ENCODE assay signal across 23 mouse cellular contexts in the genomic region with DNA sequence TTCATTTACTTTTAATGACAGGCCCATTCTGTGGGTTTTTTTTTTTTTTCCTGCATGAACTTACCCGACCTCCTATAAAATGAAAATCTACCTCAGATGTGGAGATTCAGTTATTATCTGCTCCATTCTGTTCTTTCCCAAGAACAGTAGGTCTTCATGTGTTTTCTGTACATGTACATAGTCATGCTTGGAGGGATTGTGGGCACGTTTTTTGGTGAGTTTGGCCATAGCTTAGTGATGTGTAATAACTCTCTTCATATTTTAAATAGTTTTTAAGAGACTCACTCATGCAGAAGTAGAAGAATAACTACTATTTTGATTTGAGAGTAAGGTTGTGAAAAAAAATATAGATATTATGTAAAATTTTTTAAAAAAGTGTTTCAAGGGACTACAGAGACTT.
DNase-seq lines count a peak whose midpoint lies in the region; ATAC-seq and TF ChIP-seq lines count a peak whose summit lies in the region.
"Had no signal": no experiment of that assay in that cellular context is flagged by ENCODE, and none has a peak within 500 bp of the region (broad histone marks: within the 10 kb centered on the region; RNA-seq: fewer than 3 reads in every experiment).

No protein-coding gene starts in this region.

- H3K9ac ChIP-seq in lung, postnatal 0 days (replicated peaks; ENCODE audit: low read depth) = no peak overlapping the region
- H3K9ac ChIP-seq in heart, embryonic 12.5 days = no peak overlapping the region
- H3K9ac ChIP-seq: embryonic facial prominence, embryonic 12.5 days; forebrain, embryonic 13.5 days; forebrain, embryonic 15.5 days; forebrain, postnatal 0 days had no signal

- no peak overlapping the region for H3K4me2 ChIP-seq in lung, postnatal 0 days (replicated peaks; ENCODE audit: low read depth, low read length)
- H3K4me2 ChIP-seq in heart, embryonic 12.5 days = no peak overlapping the region
- H3K4me2 ChIP-seq: embryonic facial prominence, embryonic 12.5 days; forebrain, embryonic 13.5 days; forebrain, embryonic 15.5 days had no signal

- no peak for TF ChIP-seq EP300 in lung, postnatal 0 days (IDR thresholded peaks at IDR 0.05)

- peak overlapping the region; percentile 81 for H3K27ac ChIP-seq in embryonic fibroblast, embryonic 13.5 days (ENCODE audit: insufficient read depth, low read length)
- no peak overlapping the region for H3K27ac ChIP-seq in lung, postnatal 0 days (ENCODE audit: low read length)
- no peak overlapping the region for H3K27ac ChIP-seq in heart, embryonic 12.5 days (ENCODE audit: poor library complexity, severe bottlenecking)
- H3K27ac ChIP-seq: embryonic facial prominence, embryonic 10.5 days; embryonic facial prominence, embryonic 12.5 days; forebrain, embryonic 13.5 days; forebrain, embryonic 15.5 days had no signal

- H3K27me3 ChIP-seq in lung, postnatal 0 days (replicated peaks; ENCODE audit: insufficient read depth, low read length) = no peaks in the 10 kb centered on the region
- no peaks in the 10 kb centered on the region for H3K27me3 ChIP-seq in heart, embryonic 12.5 days (replicated peaks)
- H3K27me3 ChIP-seq: embryonic facial prominence, embryonic 12.5 days; forebrain, embryonic 13.5 days; forebrain, embryonic 15.5 days had no signal

- no peaks in the 10 kb centered on the region for H3K36me3 ChIP-seq in lung, postnatal 0 days (ENCODE audit: insufficient read depth, low read length)
- no peaks in the 10 kb centered on the region for H3K36me3 ChIP-seq in heart, embryonic 12.5 days
- H3K36me3 ChIP-seq: embryonic facial prominence, embryonic 10.5 days; embryonic facial prominence, embryonic 12.5 days; forebrain, embryonic 15.5 days had no signal

- DNase-seq in 3134 (ENCODE audit: extremely low read depth, insufficient read length, low spot score) (peak; percentile 22), 3T3-L1 (ENCODE audit: low read depth, low spot score) (peak; percentile 77), NIH3T3 (ENCODE audit: low read depth) (peak; percentile 65)
- DNase-seq in lung, postnatal 0 days (ENCODE audit: low spot score) = no peak
- no peak for DNase-seq in frontal cortex, postnatal 14 days (ENCODE audit: low spot score in 2 of 2)
- DNase-seq: adrenal gland, adult 8-10 months; adrenal gland, postnatal 14 days; adrenal gland, postnatal 36 days; cerebellum, adult 11-12 months; cerebellum, adult 2 months; cerebellum, adult 9-10 months; cerebellum, postnatal 10 days; cerebellum, postnatal 25 days; forebrain, postnatal 0 days had no signal

- no peak for ATAC-seq in lung, postnatal 0 days
- no peak for ATAC-seq in megakaryocyte, adult 5-6 weeks (ENCODE audit: poor library complexity, severe bottlenecking)
- no peak for ATAC-seq in heart, embryonic 12.5 days (ENCODE audit: insufficient number of reproducible peaks, low FRiP score)
- ATAC-seq: activated CD4-positive, CD25-positive, alpha-beta regulatory T cell, adult 4 months; forebrain, embryonic 13.5 days; forebrain, embryonic 15.5 days; forebrain, postnatal 0 days had no signal

- H3K4me3 ChIP-seq in embryonic fibroblast, embryonic 13.5 days (ENCODE audit: insufficient read depth, low read length) = no peak overlapping the region
- no peak overlapping the region for H3K4me3 ChIP-seq in lung, postnatal 0 days (ENCODE audit: low read depth, low read length)
- no peak overlapping the region for H3K4me3 ChIP-seq in heart, embryonic 12.5 days
- H3K4me3 ChIP-seq: embryonic facial prominence, embryonic 10.5 days; embryonic facial prominence, embryonic 12.5 days; erythroblast, embryonic 14.5 days; forebrain, embryonic 13.5 days; forebrain, embryonic 15.5 days had no signal

- H3K9me3 ChIP-seq in lung, postnatal 0 days (ENCODE audit: low read length) = no peaks in the 10 kb centered on the region
- no peaks in the 10 kb centered on the region for H3K9me3 ChIP-seq in heart, embryonic 12.5 days (replicated peaks)
- H3K9me3 ChIP-seq: embryonic facial prominence, embryonic 10.5 days; embryonic facial prominence, embryonic 12.5 days; forebrain, embryonic 13.5 days; forebrain, embryonic 15.5 days had no signal

- WGBS in lung, postnatal 0 days = 62% methylated on average over 2 of the region's 2 CpGs
- WGBS in heart, embryonic 12.5 days = 70% methylated on average over 2 of the region's 2 CpGs

- no peak for TF ChIP-seq POLR2A in embryonic fibroblast, embryonic 13.5 days (IDR thresholded peaks at IDR 0.05; ENCODE audit: low read depth, low read length)

- no peak for TF ChIP-seq CTCF in embryonic fibroblast, embryonic 13.5 days (IDR thresholded peaks at IDR 0.05; ENCODE audit: borderline replicate concordance, insufficient read depth, low read length)
- TF ChIP-seq CTCF in lung, postnatal 0 days (IDR thresholded peaks at IDR 0.05) = no peak

- H3K4me1 ChIP-seq in embryonic fibroblast, embryonic 13.5 days (ENCODE audit: control insufficient read depth, insufficient read depth, low read length) = peaks cover 13% of the 10 kb centered on the region
- H3K4me1 ChIP-seq in lung, postnatal 0 days (ENCODE audit: insufficient read depth, low read depth, low read length) = no peaks in the 10 kb centered on the region
- peaks cover 6% of the 10 kb centered on the region for H3K4me1 ChIP-seq in heart, embryonic 12.5 days (replicated peaks)
- H3K4me1 ChIP-seq: embryonic facial prominence, embryonic 12.5 days had no signal

Comparison
In these comparisons a context has a peak if more than half of its experiments do, and no peak if none do; other contexts are left out.
1. DNase-seq: peak in 3134 (single experiment), 3T3-L1 (single experiment) and NIH3T3 (single experiment); none in lung, postnatal 0 days (single experiment) and frontal cortex, postnatal 14 days (0 of 2).